Mouse (Mus musculus): ENCODE data around the gene Gm29554. TPM values are rescaled to one million over a fixed set of nuclear protein-coding genes. Genes with fewer than 3 reads are reported as not detected.

Gene Gm29554
- polyA plus RNA-seq (2012; rRNA removed): not detected in 2 replicates

GRCm38 (mm10) chrY:12273632-12274031 is at the start of gene Gm29554:
Gene Gm29554, plus strand, starts transcription at chrY:12273932.

Other genes starting within 250 kb of the Gm29554 start
- not detected in 2 replicates for gene Gm20812, start 108.0 kb downstream of the Gm29554 start, polyA plus RNA-seq (2012; rRNA removed)